Mouse (Mus musculus) cortical plate, adult 2 months (tissue): ENCODE measurements around the gene B3gnt5.

Experiments
- CTCF ChIP-seq: fragments of 200-500 bp; IDR thresholded peaks from 2 replicates; pipeline ENCODE4 v1.5.1; 2011; ENCODE audit warnings: mild to moderate bottlenecking, control low read depth, low read length; ENCODE audit not compliant: insufficient read depth; ENCODE audit errors: extremely low read depth
- POLR2A ChIP-seq: fragments of 200-500 bp; IDR thresholded peaks from 2 replicates; pipeline ENCODE4 v1.6.1; 2011; ENCODE audit warnings: mild to moderate bottlenecking, low read length, control low read depth; ENCODE audit not compliant: insufficient read depth; ENCODE audit errors: extremely low read depth

- TF ChIP-seq CTCF (no peak), POLR2A (no peak)
Measured at GRCm38 (mm10) chr16:19789914-19790313, 29.9 kb downstream of the B3gnt5 start.
